ENCODE assay signal across 31 mouse cellular contexts in the genomic region with DNA sequence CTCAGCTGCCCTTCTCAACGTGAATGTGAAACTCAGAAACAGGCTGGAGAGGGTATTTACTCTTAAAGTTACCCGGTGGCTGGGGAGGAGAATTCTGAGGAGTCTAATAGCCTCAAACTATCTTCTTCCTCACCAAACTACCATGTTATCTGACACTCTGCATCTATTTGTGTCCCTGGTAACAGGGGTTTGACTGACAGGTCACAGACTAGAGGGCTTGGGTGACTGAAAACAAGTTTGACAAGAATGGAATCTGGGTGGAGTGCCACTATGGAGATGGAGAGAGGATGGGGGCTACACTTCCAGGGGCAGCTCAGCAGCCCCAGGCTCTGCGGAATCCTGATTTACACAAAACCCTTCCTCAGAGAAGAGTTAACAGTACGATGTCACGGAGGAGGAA. TPM values are rescaled to one million over a fixed set of nuclear protein-coding genes. Genes with fewer than 3 reads are reported as not detected.
DNase-seq lines count a peak whose midpoint lies in the region; ATAC-seq and TF ChIP-seq lines count a peak whose summit lies in the region.
"Had no signal": no experiment of that assay in that cellular context is flagged by ENCODE, and none has a peak within 500 bp of the region (broad histone marks: within the 10 kb centered on the region; RNA-seq: fewer than 3 reads in every experiment).

No protein-coding gene starts in this region.

- peak overlapping the region; percentile 3; the same call in 1 of the 2 replicates for H3K4me2 ChIP-seq in intestine, embryonic 16.5 days (ENCODE audit: low read depth, low read length)
- no peak overlapping the region for H3K4me2 ChIP-seq in intestine, embryonic 15.5 days (replicated peaks)
- H3K4me2 ChIP-seq in embryonic facial prominence, embryonic 11.5 days (ENCODE audit: low read depth, low read length): no peak overlapping the region
- no peak overlapping the region for H3K4me2 ChIP-seq in forebrain, embryonic 14.5 days (ENCODE audit: low read length)
- H3K4me2 ChIP-seq: forebrain, embryonic 12.5 days; kidney, embryonic 15.5 days; liver, embryonic 13.5 days; neural tube, embryonic 12.5 days had no signal

- H3K4me3 ChIP-seq in heart, embryonic 10.5 days: peak overlapping the region; percentile 43
- no peak overlapping the region for H3K4me3 ChIP-seq in intestine, embryonic 16.5 days (ENCODE audit: low read length)
- H3K4me3 ChIP-seq in intestine, embryonic 15.5 days (replicated peaks): no peak overlapping the region
- H3K4me3 ChIP-seq in embryonic facial prominence, embryonic 11.5 days (ENCODE audit: low read depth, low read length): no peak overlapping the region
- no peak overlapping the region for H3K4me3 ChIP-seq in forebrain, embryonic 14.5 days (ENCODE audit: low read depth, low read length)
- H3K4me3 ChIP-seq in left cerebral cortex, adult 2 months: no peak overlapping the region
- H3K4me3 ChIP-seq: erythroblast, embryonic 14.5 days; forebrain, embryonic 12.5 days; hindbrain, embryonic 10.5 days; kidney, embryonic 15.5 days; liver, embryonic 13.5 days; neural tube, embryonic 12.5 days had no signal

- peak; percentile 69 for DNase-seq in heart, embryonic 10.5 days (ENCODE audit: low spot score)
- no peak for DNase-seq in heart, adult 9 months (ENCODE audit: low spot score in 2 of 2)
- peak; percentile 42 for DNase-seq in R1 (ENCODE audit: low read depth, low spot score)
- peak; percentile 49 for DNase-seq in embryonic facial prominence, embryonic 11.5 days (ENCODE audit: low spot score)
- no peak for DNase-seq in forebrain, embryonic 14.5 days (ENCODE audit: low spot score)
- DNase-seq in left cerebral cortex, adult 2 months (ENCODE audit: extremely low spot score in 1 of 2, low spot score in 2 of 2): no peak
- DNase-seq: adrenal gland, postnatal 36 days; cerebellum, adult 9-10 months; gastrocnemius, postnatal 10 days; kidney, adult 11 months; kidney, postnatal 36 days; layer of hippocampus, postnatal 36 days; liver, embryonic 13.5 days; lung, adult 2 months; lung, postnatal 14 days; midbrain, embryonic 14.5 days; thymus, postnatal 25 days had no signal

- TF ChIP-seq CTCF in left cerebral cortex, adult 2 months (IDR thresholded peaks at IDR 0.05): no peak

- ATAC-seq in intestine, embryonic 16.5 days: no peak
- ATAC-seq in intestine, embryonic 15.5 days: no peak
- no peak for ATAC-seq in embryonic facial prominence, embryonic 11.5 days (replicated peaks; ENCODE audit: insufficient number of reproducible peaks, low FRiP score, low TSS enrichment, low read depth)
- no peak for ATAC-seq in forebrain, embryonic 14.5 days
- ATAC-seq: CD4-positive, CD25-positive, alpha-beta regulatory T cell, adult 4 months; hindbrain, postnatal 0 days had no signal

- intact Hi-C loops in left cerebral cortex, adult 2 months (cut with DNase I): no loop called here

- no peaks in the 10 kb centered on the region for H3K9me3 ChIP-seq in heart, embryonic 10.5 days
- no peaks in the 10 kb centered on the region for H3K9me3 ChIP-seq in intestine, embryonic 16.5 days (ENCODE audit: control insufficient read depth, low read length)
- H3K9me3 ChIP-seq in intestine, embryonic 15.5 days: no peaks in the 10 kb centered on the region
- no peaks in the 10 kb centered on the region for H3K9me3 ChIP-seq in embryonic facial prominence, embryonic 11.5 days (replicated peaks; ENCODE audit: control insufficient read depth, low read length)
- H3K9me3 ChIP-seq in forebrain, embryonic 14.5 days (replicated peaks; ENCODE audit: control insufficient read depth, low read length): no peaks in the 10 kb centered on the region
- H3K9me3 ChIP-seq: forebrain, embryonic 12.5 days; hindbrain, embryonic 10.5 days; kidney, embryonic 15.5 days; liver, embryonic 13.5 days; neural tube, embryonic 12.5 days had no signal

- H3K27me3 ChIP-seq in heart, embryonic 10.5 days (ENCODE audit: insufficient read depth, poor library complexity, severe bottlenecking): peaks cover 64% of the 10 kb centered on the region
- peaks cover 26% of the 10 kb centered on the region for H3K27me3 ChIP-seq in intestine, embryonic 16.5 days (replicated peaks; ENCODE audit: control insufficient read depth, insufficient read depth, low read length)
- H3K27me3 ChIP-seq in intestine, embryonic 15.5 days (replicated peaks): peaks cover 35% of the 10 kb centered on the region; the same call in 1 of the 2 replicates
- H3K27me3 ChIP-seq in embryonic facial prominence, embryonic 11.5 days (ENCODE audit: control insufficient read depth, insufficient read depth, low read length): peaks cover 20% of the 10 kb centered on the region
- peaks cover 56% of the 10 kb centered on the region for H3K27me3 ChIP-seq in forebrain, embryonic 14.5 days (replicated peaks; ENCODE audit: control insufficient read depth, insufficient read depth, low read length)

- H3K27ac ChIP-seq in heart, embryonic 10.5 days: 0 out of 2 replicates have a peak overlapping the region, but pooled peaks have one; percentile 10
- no peak overlapping the region for H3K27ac ChIP-seq in intestine, embryonic 16.5 days (ENCODE audit: low read length)
- no peak overlapping the region for H3K27ac ChIP-seq in intestine, embryonic 15.5 days
- H3K27ac ChIP-seq in embryonic facial prominence, embryonic 11.5 days (replicated peaks; ENCODE audit: low read depth, low read length): no peak overlapping the region
- no peak overlapping the region for H3K27ac ChIP-seq in forebrain, embryonic 14.5 days (ENCODE audit: low read depth, low read length)
- H3K27ac ChIP-seq in left cerebral cortex, adult 2 months: no peak overlapping the region
- H3K27ac ChIP-seq: forebrain, embryonic 12.5 days; hindbrain, embryonic 10.5 days; hindbrain, postnatal 0 days; kidney, embryonic 15.5 days; liver, embryonic 13.5 days; neural tube, embryonic 12.5 days had no signal

- H3K4me1 ChIP-seq in heart, embryonic 10.5 days: peaks cover 30% of the 10 kb centered on the region
- no peaks in the 10 kb centered on the region for H3K4me1 ChIP-seq in intestine, embryonic 16.5 days (ENCODE audit: control insufficient read depth, insufficient read depth, low read length)
- H3K4me1 ChIP-seq in intestine, embryonic 15.5 days (replicated peaks): peaks cover 2% of the 10 kb centered on the region; the same call in 1 of the 2 replicates
- no peaks in the 10 kb centered on the region for H3K4me1 ChIP-seq in embryonic facial prominence, embryonic 11.5 days (ENCODE audit: control insufficient read depth, insufficient read depth, low read length)
- H3K4me1 ChIP-seq in forebrain, embryonic 14.5 days (ENCODE audit: control insufficient read depth, insufficient read depth, low read length): no peaks in the 10 kb centered on the region
- H3K4me1 ChIP-seq: liver, embryonic 13.5 days had no signal

- H3K36me3 ChIP-seq in heart, embryonic 10.5 days: no peaks in the 10 kb centered on the region
- no peaks in the 10 kb centered on the region for H3K36me3 ChIP-seq in intestine, embryonic 16.5 days (ENCODE audit: control insufficient read depth, insufficient read depth, low read length)
- no peaks in the 10 kb centered on the region for H3K36me3 ChIP-seq in intestine, embryonic 15.5 days
- H3K36me3 ChIP-seq in embryonic facial prominence, embryonic 11.5 days (replicated peaks; ENCODE audit: control insufficient read depth, insufficient read depth, low read depth, low read length): no peaks in the 10 kb centered on the region
- H3K36me3 ChIP-seq in forebrain, embryonic 14.5 days (ENCODE audit: control insufficient read depth, insufficient read depth, low read length): no peaks in the 10 kb centered on the region
- H3K36me3 ChIP-seq: forebrain, embryonic 12.5 days; hindbrain, embryonic 10.5 days; kidney, embryonic 15.5 days; liver, embryonic 13.5 days; neural tube, embryonic 12.5 days had no signal

- WGBS in heart, embryonic 10.5 days: 4% methylated on average over 5 of the region's 5 CpGs
- 11% methylated on average over 5 of the region's 5 CpGs for WGBS in intestine, embryonic 16.5 days
- 12% methylated on average over 5 of the region's 5 CpGs for WGBS in intestine, embryonic 15.5 days
- under 1% methylated on average over 5 of the region's 5 CpGs for WGBS in embryonic facial prominence, embryonic 11.5 days
- 6% methylated on average over 5 of the region's 5 CpGs for WGBS in forebrain, embryonic 14.5 days

- H3K9ac ChIP-seq in intestine, embryonic 16.5 days (ENCODE audit: low read depth, low read length): no peak overlapping the region
- no peak overlapping the region for H3K9ac ChIP-seq in intestine, embryonic 15.5 days
- H3K9ac ChIP-seq in embryonic facial prominence, embryonic 11.5 days (replicated peaks; ENCODE audit: low read length): no peak overlapping the region
- H3K9ac ChIP-seq in forebrain, embryonic 14.5 days (ENCODE audit: low read length): no peak overlapping the region
- H3K9ac ChIP-seq: forebrain, embryonic 12.5 days; kidney, embryonic 15.5 days; liver, embryonic 13.5 days; neural tube, embryonic 12.5 days had no signal

RNA-seq across cellular contexts. Expression of gene Pitx2, which starts 27.7 kb away (rescaled TPM):
- polyA plus RNA-seq in heart, embryonic 10.5 days (2016; fragmentation: Nextera tagmentation; extraction: Ambion mirVana): 35.1 and 60.0 TPM in 2 replicates
- polyA plus RNA-seq in intestine, embryonic 16.5 days (2015; fragmentation: Nextera tagmentation; extraction: Ambion mirVana): 28.1 and 29.0 TPM in 2 replicates
- 39.4 and 45.2 TPM in 2 replicates for polyA plus RNA-seq in intestine, embryonic 15.5 days (2015; fragmentation: Nextera tagmentation; extraction: Ambion mirVana)
- 35.6 and 41.4 TPM in 2 replicates for polyA plus RNA-seq in embryonic facial prominence, embryonic 11.5 days (2014; fragmentation: Nextera tagmentation; extraction: Ambion mirVana)
- polyA plus RNA-seq in forebrain, embryonic 14.5 days (2014; fragmentation: Nextera tagmentation; extraction: Ambion mirVana): 9.3 and 13.7 TPM in 2 replicates
- total RNA-seq in left cerebral cortex, adult 2 months (2021): not detected
- total RNA-seq: adrenal gland, postnatal 36 days; granulocyte monocyte progenitor cell, adult 5-6 weeks; layer of hippocampus, adult 8-10 months; layer of hippocampus, postnatal 36 days; left cerebral cortex, postnatal 36 days had no signal
- polyA plus RNA-seq: cortical plate, adult 2 months; erythroblast, embryonic 14.5 days; spleen, adult 2 months had no signal

Comparison
In these comparisons a context has a peak if more than half of its experiments do, and no peak if none do; other contexts are left out.
1. DNase-seq: peak in heart, embryonic 10.5 days (single experiment), R1 (single experiment) and embryonic facial prominence, embryonic 11.5 days (single experiment); none in heart, adult 9 months (0 of 2), forebrain, embryonic 14.5 days (single experiment) and left cerebral cortex, adult 2 months (0 of 2).